Mouse (Mus musculus) urinary bladder, postnatal 14 days (tissue): ENCODE measurements around the gene Cacna2d3.

ENCODE experiments used
- DNase-seq: peaks from one replicate; pipeline ENCODE4 v3.0.0; 2021; ENCODE audit warnings: low spot score

Gene Cacna2d3

GRCm38 (mm10) chr14:29009644-29010043, 712.0 kb downstream of the Cacna2d3 start:
- DNase-seq, result no peak

GRCm38 (mm10) chr14:29005228-29005840, 716.3 kb downstream of the Cacna2d3 start:
- DNase-seq, result no peak

- no peak for DNase-seq
Observed at GRCm38 (mm10) chr14:28996569-28996968, 725.1 kb downstream of the Cacna2d3 start.

GRCm38 (mm10) chr14:28988211-28988900, 733.3 kb downstream of the Cacna2d3 start:
- no peak for DNase-seq

- peak; percentile 3 for DNase-seq
Observed at GRCm38 (mm10) chr14:28984276-28984675, 737.4 kb downstream of the Cacna2d3 start.

- DNase-seq, result no peak
Observed at GRCm38 (mm10) chr14:28980482-28980881, 741.2 kb downstream of the Cacna2d3 start.

GRCm38 (mm10) chr14:28979230-28979629, 742.4 kb downstream of the Cacna2d3 start:
- DNase-seq, result no peak

GRCm38 (mm10) chr14:28972620-28973019, 749.0 kb downstream of the Cacna2d3 start:
- DNase-seq, result no peak

- DNase-seq, result no peak
Observed at GRCm38 (mm10) chr14:28969247-28969646, 752.4 kb downstream of the Cacna2d3 start.

- no peak for DNase-seq
Observed at GRCm38 (mm10) chr14:28966881-28967280, 754.8 kb downstream of the Cacna2d3 start.

GRCm38 (mm10) chr14:28961379-28961778, 760.3 kb downstream of the Cacna2d3 start:
- DNase-seq, result no peak

GRCm38 (mm10) chr14:28959042-28959441, 762.6 kb downstream of the Cacna2d3 start:
- no peak for DNase-seq

- DNase-seq, result no peak
Observed at GRCm38 (mm10) chr14:28958131-28959015, 763.3 kb downstream of the Cacna2d3 start.

- no peak for DNase-seq
Observed at GRCm38 (mm10) chr14:28955181-28955580, 766.5 kb downstream of the Cacna2d3 start.

GRCm38 (mm10) chr14:28954588-28954987, 767.1 kb downstream of the Cacna2d3 start:
- no peak for DNase-seq

- no peak for DNase-seq
Observed at GRCm38 (mm10) chr14:28954086-28954485, 767.6 kb downstream of the Cacna2d3 start.

- no peak for DNase-seq
Observed at GRCm38 (mm10) chr14:28953409-28953808, 768.3 kb downstream of the Cacna2d3 start.

- no peak for DNase-seq
Observed at GRCm38 (mm10) chr14:28950499-28950898, 771.2 kb downstream of the Cacna2d3 start.

- no peak for DNase-seq
Observed at GRCm38 (mm10) chr14:28949785-28950184, 771.9 kb downstream of the Cacna2d3 start.

GRCm38 (mm10) chr14:28948019-28948850, 773.4 kb downstream of the Cacna2d3 start:
- DNase-seq, result no peak

- DNase-seq, result no peak
Observed at GRCm38 (mm10) chr14:28932746-28933293, 788.8 kb downstream of the Cacna2d3 start.
